Mouse (Mus musculus) skeletal muscle tissue, adult 2 months (tissue): Measurements from ENCODE around the gene Stk33.

Source experiments
- DNase-seq: peaks from one replicate; pipeline ENCODE4 v3.0.0-alpha.2; 2012; ENCODE audit warnings: low read depth, low spot score

The Stk33 gene

DNA sequence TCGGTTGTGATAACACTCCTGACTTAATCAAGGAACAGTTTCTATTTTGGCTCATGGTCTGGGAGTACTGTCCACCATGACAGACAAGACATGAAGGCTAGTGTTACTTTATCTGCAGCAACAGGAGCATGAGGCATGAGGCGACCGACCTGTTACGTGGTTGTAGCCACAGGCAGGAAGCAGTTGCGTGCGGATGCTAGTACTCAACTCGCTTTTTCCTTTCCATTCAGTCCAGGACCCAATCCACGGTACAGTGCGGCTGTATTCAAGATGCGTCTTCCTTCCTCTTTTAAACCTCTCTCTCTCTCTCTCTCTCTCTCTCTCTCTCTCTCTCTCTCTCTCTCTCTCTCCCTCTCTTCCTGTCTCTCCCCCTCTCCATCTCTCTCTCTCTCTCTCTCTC lies 194.1 kb downstream of the Stk33 start:
- DNase-seq: no peak

DNA sequence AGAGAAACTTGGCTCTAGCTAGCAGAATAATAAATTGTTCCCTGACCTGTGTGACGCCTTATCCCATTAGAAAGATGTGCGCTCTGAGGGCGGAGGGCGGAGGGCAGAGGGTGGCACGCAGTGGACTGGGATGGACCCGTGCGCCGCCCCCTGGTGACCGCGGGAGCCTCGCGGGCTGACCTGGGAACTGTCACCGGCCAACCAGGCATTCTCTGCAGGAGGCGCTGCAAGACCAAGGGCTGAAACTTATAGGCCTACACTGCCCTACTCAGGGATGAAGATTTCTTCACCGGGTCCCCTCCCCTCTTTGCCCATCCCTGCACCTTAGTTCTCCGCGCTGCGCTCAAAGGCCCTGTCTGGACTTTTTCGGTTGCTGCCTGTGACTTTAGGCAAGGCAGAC lies 197.6 kb downstream of the Stk33 start:
- no peak for DNase-seq

DNA sequence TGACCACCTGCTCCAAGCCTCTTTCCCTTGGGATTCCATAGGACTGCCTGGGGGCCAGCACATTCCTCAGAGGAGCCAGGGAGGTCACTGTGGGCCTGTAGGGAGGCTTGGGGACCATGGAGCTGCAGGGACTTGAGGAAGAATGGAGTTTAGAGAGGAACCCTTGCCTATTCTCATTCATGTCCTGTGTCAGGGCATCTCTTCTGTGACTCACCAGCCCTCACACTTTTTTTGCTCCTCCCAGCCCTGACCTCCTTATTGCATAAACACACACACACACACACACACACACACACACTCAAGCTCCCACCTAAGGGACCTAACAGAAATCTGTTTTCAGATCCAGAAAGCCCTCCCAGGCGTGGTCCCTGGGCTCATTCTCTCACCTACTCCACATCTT lies 199.5 kb downstream of the Stk33 start:
- DNase-seq: no peak

DNA sequence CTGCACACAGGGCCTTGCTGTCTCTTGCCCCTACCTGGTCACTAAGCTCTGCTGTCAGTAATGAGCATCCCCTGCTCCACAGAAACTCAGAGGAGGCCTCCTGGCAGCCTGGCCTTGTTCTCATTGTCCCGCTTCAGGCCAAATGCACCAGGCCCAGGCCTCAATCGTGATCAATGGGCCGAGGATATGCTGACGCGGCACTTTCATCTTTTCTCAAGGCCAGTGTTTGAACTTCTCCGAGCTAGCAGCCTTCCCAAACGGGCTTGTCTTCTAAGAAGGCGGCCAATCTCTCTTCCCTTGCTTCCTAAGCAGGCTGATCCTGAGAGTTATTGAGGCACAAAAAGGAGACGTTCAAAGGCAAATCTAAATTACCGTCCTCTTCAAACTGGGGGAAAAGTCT lies 200.2 kb downstream of the Stk33 start:
- no peak for DNase-seq

DNA sequence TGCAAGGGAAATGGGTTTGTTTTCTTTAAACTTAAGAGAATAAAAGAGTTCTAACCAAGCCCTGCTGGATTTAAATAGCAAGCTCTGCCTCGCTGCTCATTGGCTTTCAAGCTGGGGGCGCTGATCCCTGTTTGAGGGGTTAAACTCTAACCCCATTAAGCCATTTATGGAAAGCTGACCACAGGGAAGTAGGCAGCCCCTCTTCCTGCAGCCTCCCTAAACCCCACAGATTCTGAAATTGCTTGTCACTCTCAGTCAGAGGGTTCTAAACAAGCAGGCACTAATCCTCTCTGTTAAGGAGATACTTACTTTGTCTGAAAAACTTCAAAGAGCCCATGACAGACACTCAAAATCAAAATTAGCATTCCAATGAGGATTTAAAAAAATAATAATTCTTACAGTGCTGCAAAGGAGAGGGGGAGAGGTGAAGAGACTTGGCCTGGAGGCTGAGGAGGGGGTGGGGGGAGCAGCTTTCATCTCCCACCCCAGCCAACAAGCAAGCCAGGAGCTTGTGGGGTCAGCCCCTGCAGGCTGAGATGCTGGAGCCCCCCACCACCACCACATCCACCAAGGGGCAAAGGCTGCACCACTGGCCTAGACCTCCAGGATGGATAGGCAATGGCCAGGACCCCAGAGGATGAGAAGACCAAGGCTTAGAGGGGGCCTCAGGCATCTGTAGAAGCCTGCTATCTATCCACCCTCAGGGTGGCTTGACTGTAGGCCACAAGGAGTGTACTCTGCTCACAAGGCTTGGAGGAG lies 203.8 kb downstream of the Stk33 start:
- DNase-seq: no peak

DNA sequence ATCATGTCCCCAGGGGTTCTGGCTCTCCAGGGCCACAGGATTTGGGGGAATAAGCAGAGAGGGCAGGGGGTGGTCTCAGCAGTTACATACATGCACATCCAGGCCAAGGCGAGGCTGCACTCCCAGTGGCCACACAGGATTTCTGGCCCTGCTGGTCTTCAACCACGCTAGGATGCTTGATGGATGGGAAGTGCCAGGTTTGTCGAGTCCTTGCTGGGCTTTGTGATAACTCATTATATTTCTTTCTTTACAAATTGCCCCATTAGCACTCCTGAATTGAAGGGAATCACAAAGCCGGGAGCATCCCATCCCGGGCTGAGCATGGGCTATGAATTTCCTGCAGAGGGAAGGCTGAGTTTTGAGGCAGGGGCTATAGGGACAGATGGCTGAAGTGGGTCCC lies 204.4 kb downstream of the Stk33 start:
- no peak for DNase-seq

DNA sequence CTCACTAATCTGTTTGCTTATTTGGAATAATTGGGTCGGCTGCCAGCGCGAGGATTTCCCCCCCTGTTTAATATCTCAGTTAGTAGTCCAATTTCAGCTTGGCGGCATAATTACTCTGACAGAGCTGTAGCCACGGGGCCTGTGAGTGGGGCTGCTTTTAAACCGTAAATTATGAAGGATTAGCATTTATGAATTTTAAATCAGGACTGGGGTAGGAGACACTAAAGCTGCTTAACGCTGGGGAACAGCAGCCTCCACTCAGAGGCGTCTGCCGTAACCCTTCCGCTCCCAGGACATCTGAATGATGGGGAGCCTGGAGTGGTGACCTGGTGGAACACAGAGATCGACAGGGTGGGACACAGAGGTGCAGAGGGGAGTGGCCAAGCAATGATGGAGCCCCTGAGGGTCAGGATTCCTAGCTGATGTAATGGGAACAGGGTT lies 207.0 kb downstream of the Stk33 start:
- no peak for DNase-seq

DNA sequence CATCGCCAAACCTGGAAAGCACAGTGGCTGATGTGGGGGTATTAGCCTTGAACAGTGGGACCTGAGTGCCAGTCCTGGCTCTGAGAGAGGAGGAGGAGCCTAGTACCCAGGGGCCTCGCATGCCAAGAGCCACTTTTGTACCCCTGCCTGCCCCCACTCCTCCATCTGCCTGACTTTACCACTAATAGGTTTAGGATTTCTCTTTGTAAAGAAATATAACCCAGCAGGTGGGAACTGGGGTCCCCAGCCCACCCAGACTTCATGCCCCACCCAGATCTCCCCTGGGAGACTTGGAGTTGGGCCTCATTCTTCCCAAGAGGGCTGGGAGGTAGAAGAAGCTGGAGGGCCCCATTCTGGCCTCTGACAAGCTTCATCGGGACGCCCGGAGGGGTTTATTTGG lies 207.6 kb downstream of the Stk33 start:
- no peak for DNase-seq

DNA sequence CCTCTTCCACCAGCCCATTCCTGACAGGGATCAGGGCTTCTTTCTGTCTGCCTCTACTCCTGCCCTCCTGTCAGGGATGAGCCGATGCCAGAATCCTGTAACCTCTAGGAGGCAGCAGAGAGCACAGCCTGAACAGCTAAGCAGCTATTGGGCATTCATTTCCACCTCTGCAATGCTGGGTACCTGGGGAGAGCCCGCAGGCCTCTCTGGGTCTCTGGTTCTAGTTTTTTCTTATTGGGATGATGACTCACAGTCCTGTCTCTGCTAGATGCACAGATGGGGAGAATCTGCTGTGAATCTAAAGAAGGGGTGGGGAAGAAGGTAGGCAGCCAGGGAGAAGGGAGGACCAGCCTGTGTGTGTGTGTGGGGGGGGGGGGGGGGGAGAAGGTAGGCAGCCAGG lies 208.1 kb downstream of the Stk33 start:
- DNase-seq: no peak
